Mouse (Mus musculus) lung, adult 2 months (tissue): ENCODE measurements at regions not wholly inside any gene's neighbourhood (a gene's known extent, or its start where the extent isn't known, plus 50 kb on each side); places are given as distances from the start of the nearest gene placed in this dataset.

Experiments
- DNase-seq: peaks from one replicate; pipeline ENCODE4 v3.0.0; 2022
- H3K4me1 ChIP-seq: fragments of 200-500 bp; 2 replicates; pipeline ENCODE4 v1.6.1; 2011; ENCODE audit warnings: low read length; ENCODE audit not compliant: control insufficient read depth, insufficient read depth
- H3K4me3 ChIP-seq: fragments of 200-500 bp; replicated peaks from 2 replicates; pipeline ENCODE3; 2011; ENCODE audit warnings: low read depth, mild to moderate bottlenecking, control low read depth, low read length; ENCODE audit errors: extremely low read depth
- CTCF ChIP-seq: fragments of 200-500 bp; IDR thresholded peaks from 2 replicates; pipeline ENCODE4 v1.5.1; 2011; ENCODE audit warnings: mild to moderate bottlenecking, low read length, control low read depth; ENCODE audit not compliant: insufficient read depth
- POLR2A ChIP-seq: fragments of 200-500 bp; IDR thresholded peaks from 2 replicates; pipeline ENCODE4 v1.6.1; 2011; ENCODE audit warnings: low read depth, mild to moderate bottlenecking, control low read depth, low read length, borderline replicate concordance; ENCODE audit errors: extremely low read depth
- WGBS: fragments of 180-500 bp; shearing (Covaris S2); methylation state at CpG from one replicate; pipeline ENCODE4 v1.1.7; 2018; 5-methylcytosine and 5-hydroxymethylcytosine counted together

DNA sequence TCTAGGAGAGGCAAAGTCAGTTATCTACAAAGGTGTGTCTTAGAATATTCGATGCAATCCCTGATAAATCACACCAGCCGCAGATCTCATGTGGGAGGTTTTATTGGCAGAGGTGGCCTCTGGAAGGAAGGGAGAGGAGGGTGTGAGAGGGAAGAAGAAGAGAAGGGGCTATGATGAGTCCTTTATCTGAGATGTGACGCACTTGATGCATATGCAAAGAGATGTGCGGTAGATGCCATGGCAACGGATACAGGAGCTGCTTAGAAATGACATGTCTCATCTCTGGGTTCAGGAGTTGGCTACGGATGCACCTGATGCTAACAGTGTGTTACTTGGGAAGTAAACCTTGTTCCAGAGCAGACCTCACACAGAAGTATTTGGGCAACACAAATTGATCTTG lies 718.6 kb upstream of the Gm21961 start:
- 91% methylated on average over 6 of the region's 6 CpGs for WGBS
- TF ChIP-seq CTCF: no peak
- TF ChIP-seq POLR2A: no peak
- Histone ChIP-seq H3K4me1 (no peaks in the 10 kb centered on the region), H3K4me3 (no peak overlapping the region)
- DNase-seq: no peak

DNA sequence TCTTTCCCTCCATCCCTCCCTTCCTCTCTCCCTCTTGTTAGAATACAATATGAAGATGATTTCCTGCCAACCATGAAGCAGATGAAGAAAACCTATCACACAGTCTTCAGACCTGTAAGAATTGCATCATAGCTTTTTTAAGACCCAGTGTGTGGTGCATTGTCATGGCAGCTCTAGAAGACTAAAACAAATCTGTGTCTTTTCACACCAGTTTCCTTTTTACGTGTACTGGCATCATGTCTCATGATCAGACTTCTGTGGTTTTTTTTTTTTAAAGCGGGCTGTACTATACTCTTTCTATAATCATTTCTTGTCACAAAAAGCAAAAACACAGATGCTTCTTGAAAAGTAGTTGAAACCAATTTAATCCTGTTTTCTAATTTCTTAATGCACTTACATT lies 716.6 kb upstream of the Gm21961 start:
- H3K4me1 ChIP-seq: no peaks in the 10 kb centered on the region
- TF ChIP-seq CTCF: no peak
- TF ChIP-seq POLR2A: no peak
- no peak for DNase-seq
- 78% methylated on average over 2 of the region's 2 CpGs for WGBS
- H3K4me3 ChIP-seq: no peak overlapping the region

DNA sequence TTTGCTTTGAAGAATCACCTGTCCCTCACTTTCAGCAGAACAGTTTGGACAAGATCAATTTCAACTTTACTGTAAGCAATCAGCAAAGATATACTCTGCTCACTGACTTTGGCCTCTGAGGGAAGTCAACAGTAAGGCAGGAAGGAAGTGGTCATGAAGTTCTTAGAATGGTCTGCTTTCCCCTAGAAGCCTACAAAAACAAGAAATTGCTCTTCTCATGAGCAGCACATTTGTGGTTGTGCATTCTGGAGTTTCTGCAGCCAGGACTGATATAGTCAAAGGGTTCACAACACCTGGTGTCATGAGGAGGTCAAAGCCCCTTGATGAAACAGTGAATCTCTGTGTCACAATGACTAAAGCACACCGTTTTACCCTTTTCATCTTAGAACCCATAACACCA lies 712.4 kb upstream of the Gm21961 start:
- no peak for TF ChIP-seq CTCF
- no peak for TF ChIP-seq POLR2A
- Histone ChIP-seq H3K4me3 (no peak overlapping the region), H3K4me1 (no peaks in the 10 kb centered on the region)
- WGBS: 57% methylated on average over 1 of the region's 1 CpGs
- DNase-seq: no peak

DNA sequence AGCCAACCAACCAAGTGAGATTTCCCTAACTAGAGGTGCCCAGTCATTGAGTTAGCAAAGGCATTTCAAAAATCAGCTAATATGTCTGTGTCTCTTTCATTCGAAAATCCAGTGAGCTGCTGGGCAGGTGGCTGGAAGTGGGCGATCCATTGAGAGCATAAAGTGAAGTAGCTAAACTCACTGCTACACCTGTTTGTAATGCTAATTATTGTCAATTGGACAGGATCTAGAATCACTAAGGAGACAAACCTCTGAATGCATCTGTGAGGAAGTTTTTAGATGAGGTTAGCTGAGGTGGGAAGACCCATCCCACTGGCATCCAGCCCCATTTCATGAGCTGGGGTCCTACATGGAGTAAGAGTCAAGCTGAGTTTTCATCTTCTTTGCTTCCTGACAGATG lies 711.6 kb upstream of the Gm21961 start:
- Histone ChIP-seq H3K4me3 (no peak overlapping the region), H3K4me1 (no peaks in the 10 kb centered on the region)
- no peak for TF ChIP-seq POLR2A
- TF ChIP-seq CTCF: no peak
- WGBS: 83% methylated on average over 2 of the region's 2 CpGs
- DNase-seq: no peak

- no peak for DNase-seq
- H3K4me1 ChIP-seq: no peaks in the 10 kb centered on the region
- TF ChIP-seq POLR2A (no peak), CTCF (peak; percentile 33; the same call in 1 of the 2 replicates)
- WGBS: 41% methylated on average over 3 of the region's 3 CpGs
- no peak overlapping the region for H3K4me3 ChIP-seq
Observed at GRCm38 (mm10) chr15:65703559-65703958, 688.9 kb upstream of the Gm21961 start.

DNA sequence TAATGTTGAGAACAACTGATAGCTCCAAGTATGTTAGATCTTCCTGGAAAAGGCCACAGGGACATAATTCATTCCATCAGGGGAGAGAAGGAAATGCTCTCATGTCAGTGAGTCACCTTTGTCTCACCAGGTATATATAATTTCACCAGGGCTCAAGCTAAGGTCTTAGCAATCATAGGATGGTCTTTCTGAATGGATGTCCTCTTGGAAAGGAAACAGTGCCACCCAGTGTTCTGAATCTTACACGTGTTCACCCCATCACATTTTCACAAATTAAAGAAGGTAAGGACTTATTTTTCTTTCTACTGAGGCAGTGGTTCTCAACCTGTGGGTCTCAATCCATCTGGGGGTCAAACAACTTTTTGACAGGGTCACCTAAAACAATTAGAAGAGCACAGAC lies 686.8 kb upstream of the Gm21961 start:
- 17% methylated on average over 1 of the region's 1 CpGs for WGBS
- TF ChIP-seq POLR2A: no peak
- no peak for TF ChIP-seq CTCF
- no peak for DNase-seq
- Histone ChIP-seq H3K4me1 (no peaks in the 10 kb centered on the region), H3K4me3 (no peak overlapping the region)

DNA sequence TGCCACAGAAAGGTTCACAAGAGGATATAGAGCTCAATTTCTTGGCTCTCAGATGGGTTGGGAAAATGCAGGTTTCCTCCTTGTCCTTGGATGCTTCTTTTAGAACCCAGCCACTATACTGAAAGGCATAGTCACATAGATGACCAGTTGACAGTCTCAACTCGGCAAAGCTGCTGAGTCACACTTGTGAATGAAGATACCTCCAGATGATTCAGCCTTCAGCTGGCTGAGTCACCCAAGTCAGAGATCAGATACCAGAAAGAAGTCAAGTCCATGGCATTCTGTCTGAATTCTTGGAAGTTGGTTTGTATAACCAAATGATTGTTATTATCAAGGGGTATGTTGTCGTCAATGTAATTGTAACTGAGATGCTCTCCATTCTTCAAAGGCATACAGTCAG lies 683.9 kb upstream of the Gm21961 start:
- DNase-seq: no peak
- 80% methylated on average over 2 of the region's 2 CpGs for WGBS
- TF ChIP-seq CTCF (no peak), POLR2A (no peak)

More for the DNA sequence above, 683.9 kb upstream of the Gm21961 start:
- Histone ChIP-seq H3K4me3 (no peak overlapping the region), H3K4me1 (no peaks in the 10 kb centered on the region)
